Comparison of ENCODE assay signal across 28 mouse cellular contexts in the genomic region with DNA sequence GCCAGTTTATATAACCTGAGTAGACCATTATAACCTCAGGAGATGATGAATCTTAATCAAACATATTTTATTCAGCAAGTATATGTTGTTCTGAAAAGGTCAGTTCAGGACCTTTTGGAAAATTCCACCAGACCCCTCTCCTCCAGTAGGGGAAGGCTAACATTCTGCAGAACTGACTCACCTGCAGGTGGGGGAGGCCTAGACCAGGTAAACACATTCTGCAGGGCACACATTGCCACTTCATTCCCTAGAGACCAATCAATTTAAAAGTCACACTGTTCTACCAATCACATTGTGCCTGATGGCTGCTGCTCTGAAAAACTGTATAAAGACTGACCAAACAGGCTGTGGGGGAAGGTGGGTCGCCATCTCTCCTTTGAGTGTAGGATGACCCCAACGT.
"Had no signal": no experiment of that assay in that cellular context is flagged by ENCODE, and none has a peak within 500 bp of the region (broad histone marks: within the 10 kb centered on the region; RNA-seq: fewer than 3 reads in every experiment).

No protein-coding gene starts in this region.

- H3K9ac ChIP-seq: embryonic facial prominence, embryonic 12.5 days; embryonic facial prominence, embryonic 13.5 days; embryonic facial prominence, embryonic 15.5 days; forebrain, embryonic 12.5 days; forebrain, embryonic 13.5 days; forebrain, embryonic 15.5 days; forebrain, postnatal 0 days had no signal

- H3K36me3 ChIP-seq: embryonic facial prominence, embryonic 10.5 days; embryonic facial prominence, embryonic 12.5 days; embryonic facial prominence, embryonic 13.5 days; embryonic facial prominence, embryonic 15.5 days; forebrain, embryonic 10.5 days; forebrain, embryonic 12.5 days; forebrain, embryonic 15.5 days had no signal

- ATAC-seq: forebrain, embryonic 13.5 days; forebrain, embryonic 14.5 days; forebrain, embryonic 15.5 days; forebrain, embryonic 16.5 days; forebrain, postnatal 0 days had no signal

- H3K4me2 ChIP-seq: embryonic facial prominence, embryonic 12.5 days; embryonic facial prominence, embryonic 13.5 days; embryonic facial prominence, embryonic 15.5 days; forebrain, embryonic 12.5 days; forebrain, embryonic 13.5 days; forebrain, embryonic 15.5 days had no signal

- H3K9me3 ChIP-seq: embryonic facial prominence, embryonic 10.5 days; embryonic facial prominence, embryonic 12.5 days; embryonic facial prominence, embryonic 13.5 days; embryonic facial prominence, embryonic 15.5 days; forebrain, embryonic 10.5 days; forebrain, embryonic 12.5 days; forebrain, embryonic 13.5 days; forebrain, embryonic 15.5 days had no signal

- H3K27ac ChIP-seq: embryonic facial prominence, embryonic 10.5 days; embryonic facial prominence, embryonic 12.5 days; embryonic facial prominence, embryonic 13.5 days; embryonic facial prominence, embryonic 15.5 days; forebrain, embryonic 10.5 days; forebrain, embryonic 12.5 days; forebrain, embryonic 13.5 days; forebrain, embryonic 15.5 days; gastrocnemius, adult 2 months had no signal

- H3K4me3 ChIP-seq: embryonic facial prominence, embryonic 10.5 days; embryonic facial prominence, embryonic 12.5 days; embryonic facial prominence, embryonic 13.5 days; embryonic facial prominence, embryonic 15.5 days; erythroblast, embryonic 14.5 days; forebrain, embryonic 10.5 days; forebrain, embryonic 12.5 days; forebrain, embryonic 13.5 days; forebrain, embryonic 15.5 days; gastrocnemius, adult 2 months had no signal

- H3K4me1 ChIP-seq: embryonic facial prominence, embryonic 10.5 days; embryonic facial prominence, embryonic 12.5 days; embryonic facial prominence, embryonic 13.5 days; embryonic facial prominence, embryonic 15.5 days; forebrain, embryonic 10.5 days; forebrain, embryonic 12.5 days; forebrain, embryonic 13.5 days; forebrain, embryonic 15.5 days had no signal

- DNase-seq: cerebellum, adult 2 months; cerebellum, adult 8-10 months; cerebellum, adult 9-10 months; cerebellum, adult 9-11 months; cerebellum, postnatal 10 days; cerebellum, postnatal 14 days; cerebellum, postnatal 25 days; cerebellum, postnatal 36 days; embryo, embryonic 11 days; forebrain, postnatal 0 days; gastrocnemius, adult 2 months; gastrocnemius, postnatal 10 days; gastrocnemius, postnatal 14 days; gastrocnemius, postnatal 25 days; gastrocnemius, postnatal 36 days; heart, adult 11 months; heart, adult 18-20 months had no signal

- H3K27me3 ChIP-seq: embryonic facial prominence, embryonic 12.5 days; embryonic facial prominence, embryonic 13.5 days; embryonic facial prominence, embryonic 15.5 days; forebrain, embryonic 12.5 days; forebrain, embryonic 13.5 days; forebrain, embryonic 15.5 days had no signal
